Mouse (Mus musculus) liver, adult 2 months (tissue): ENCODE results near the gene Nt5e.

Experiments
- CTCF ChIP-seq: fragments of 200-500 bp; IDR thresholded peaks from 2 replicates; pipeline ENCODE4 v1.5.1; 2011; ENCODE audit warnings: low read depth, low read length, control low read depth
- POLR2A ChIP-seq: fragments of 200-500 bp; IDR thresholded peaks from 2 replicates; pipeline ENCODE4 v1.6.1; 2011; ENCODE audit warnings: low read length, control low read depth; ENCODE audit not compliant: insufficient read depth; ENCODE audit errors: extremely low read depth

DNA sequence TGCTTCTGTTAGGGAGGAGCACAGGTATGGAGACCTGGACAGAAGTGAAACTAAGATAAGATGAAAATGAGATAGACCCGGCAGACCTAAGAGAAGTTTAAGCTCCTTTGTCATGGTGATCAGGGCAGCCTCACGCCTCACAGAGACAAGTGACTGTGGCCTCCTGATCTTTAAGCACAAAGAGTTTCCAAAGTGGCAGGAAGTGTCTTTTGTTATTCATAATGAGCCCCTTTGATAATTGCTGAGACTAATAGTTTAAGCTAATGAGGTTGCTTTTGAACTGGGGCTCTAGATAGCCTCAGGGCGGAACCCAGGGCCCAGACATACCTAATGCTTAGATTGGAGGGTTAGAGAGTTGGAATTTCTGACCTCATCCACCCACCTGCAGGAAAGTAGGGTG, 5.5 kb downstream of the Nt5e start:
- TF ChIP-seq CTCF (no peak), POLR2A (no peak)
